Mouse (Mus musculus) urinary bladder, postnatal 25 days (tissue): ENCODE measurements at regions not wholly inside any gene's neighbourhood (a gene's known extent, or its start where the extent isn't known, plus 50 kb on each side); places are given as distances from the start of the nearest gene placed in this dataset.
A peak's percentile ranks its signal among the peaks of the same experiment; 100 is the strongest.

Source experiments
- DNase-seq: peaks from one replicate; pipeline ENCODE4 v3.0.0; 2022; ENCODE audit warnings: low spot score

- DNase-seq: no peak
Observed at GRCm38 (mm10) chr2:30743976-30744620, 59.4 kb downstream of the 1700001O22Rik start.

GRCm38 (mm10) chr2:30743265-30743846 lies 60.1 kb downstream of the 1700001O22Rik start:
- DNase-seq: no peak

GRCm38 (mm10) chr2:30741450-30741849 lies 62.0 kb downstream of the 1700001O22Rik start:
- no peak for DNase-seq

- DNase-seq: no peak
Observed at GRCm38 (mm10) chr2:30737759-30738158, 65.7 kb downstream of the 1700001O22Rik start.

GRCm38 (mm10) chr2:30736705-30737104 lies 66.8 kb downstream of the 1700001O22Rik start:
- no peak for DNase-seq

GRCm38 (mm10) chr2:30736236-30736635 lies 67.2 kb downstream of the 1700001O22Rik start:
- DNase-seq: no peak

GRCm38 (mm10) chr2:30733853-30734252 lies 69.6 kb downstream of the 1700001O22Rik start:
- DNase-seq: no peak

GRCm38 (mm10) chr2:30731832-30732231 lies 71.6 kb downstream of the 1700001O22Rik start:
- DNase-seq: no peak

- DNase-seq: no peak
Observed at GRCm38 (mm10) chr2:30727948-30728347, 75.5 kb downstream of the 1700001O22Rik start.

GRCm38 (mm10) chr2:30725601-30726489 lies 77.6 kb downstream of the 1700001O22Rik start:
- no peak for DNase-seq

GRCm38 (mm10) chr2:30725186-30725585 lies 78.3 kb downstream of the 1700001O22Rik start:
- no peak for DNase-seq

GRCm38 (mm10) chr2:30724521-30724920 lies 78.9 kb downstream of the 1700001O22Rik start:
- DNase-seq: no peak

GRCm38 (mm10) chr2:30723059-30723587 lies 80.3 kb downstream of the 1700001O22Rik start:
- DNase-seq: no peak

GRCm38 (mm10) chr2:30722263-30723050 lies 81.0 kb downstream of the 1700001O22Rik start:
- DNase-seq: no peak

GRCm38 (mm10) chr2:30721473-30722262 lies 81.8 kb downstream of the 1700001O22Rik start:
- no peak for DNase-seq

GRCm38 (mm10) chr2:30721048-30721461 lies 82.4 kb downstream of the 1700001O22Rik start:
- DNase-seq: no peak

GRCm38 (mm10) chr2:30720291-30720690 lies 83.2 kb downstream of the 1700001O22Rik start:
- DNase-seq: no peak

GRCm38 (mm10) chr2:30719611-30720290 lies 83.7 kb downstream of the 1700001O22Rik start:
- no peak for DNase-seq

GRCm38 (mm10) chr2:30718741-30719381 lies 84.6 kb downstream of the 1700001O22Rik start:
- DNase-seq: peak; percentile 88

GRCm38 (mm10) chr2:30718329-30718675 lies 85.2 kb downstream of the 1700001O22Rik start:
- peak; percentile 83 for DNase-seq
